Mouse (Mus musculus): Measurements from ENCODE around the gene Hepacam.

Hepacam gene

GRCm38 (mm10) chr9:37433823-37434560 is 66.8 kb downstream of the Hepacam start:
- no peak for DNase-seq (ENCODE audit: low spot score)

GRCm38 (mm10) chr9:37434932-37435331 is 67.8 kb downstream of the Hepacam start:
- no peak for DNase-seq (ENCODE audit: low spot score)

GRCm38 (mm10) chr9:37435616-37436015 is 68.5 kb downstream of the Hepacam start:
- DNase-seq (ENCODE audit: low spot score) = no peak

Measured in adipocyte (in vitro differentiated cells).